Mouse (Mus musculus) limb, embryonic 11.5 days (tissue): Measurements from ENCODE around the gene Hs1bp3. TPM values are rescaled to one million over a fixed set of nuclear protein-coding genes. Genes with fewer than 3 reads are reported as not detected.

Source experiments
- ATAC-seq: fragments of 200-750 bp; cut with Nextera tagmentation; 2 replicates; pipeline ENCODE4 v1.8.0; 2017; ENCODE audit warnings: low read depth; ENCODE audit not compliant: insufficient number of reproducible peaks, low FRiP score, low TSS enrichment
- DNase-seq: peaks from one replicate; pipeline ENCODE4 v3.0.0-alpha.2; 2015; ENCODE audit warnings: low spot score
- H3K27ac ChIP-seq: fragments of 300-500 bp; sonication (generic); replicated peaks from 2 replicates; pipeline ENCODE4 v1.5.1; 2014; ENCODE audit warnings: low read depth, mild to moderate bottlenecking, low read length
- H3K27me3 ChIP-seq: fragments of 300-500 bp; sonication (generic); 2 replicates; pipeline ENCODE4 v1.6.1; 2014; ENCODE audit warnings: mild to moderate bottlenecking, low read length, mixed read lengths; ENCODE audit not compliant: control insufficient read depth, insufficient read depth
- H3K36me3 ChIP-seq: fragments of 300-500 bp; sonication (generic); 2 replicates; pipeline ENCODE4 v1.6.1; 2014; ENCODE audit warnings: mild to moderate bottlenecking, low read length, moderate library complexity, mixed read lengths; ENCODE audit not compliant: control insufficient read depth, insufficient read depth
- H3K4me1 ChIP-seq: fragments of 300-500 bp; sonication (generic); 2 replicates; pipeline ENCODE4 v1.6.1; 2014; ENCODE audit warnings: low read length, mixed read lengths; ENCODE audit not compliant: control insufficient read depth, insufficient read depth
- H3K4me2 ChIP-seq: fragments of 300-500 bp; sonication (generic); 2 replicates; pipeline ENCODE4 v1.6.1; 2014; ENCODE audit warnings: low read depth, mild to moderate bottlenecking, moderate library complexity; ENCODE audit not compliant: severe bottlenecking
- H3K4me3 ChIP-seq: fragments of 300-500 bp; sonication (generic); 2 replicates; pipeline ENCODE4 v1.5.1; 2014; ENCODE audit warnings: low read depth, low read length
- H3K9ac ChIP-seq: fragments of 300-500 bp; sonication (generic); 2 replicates; pipeline ENCODE4 v1.6.1; 2014; ENCODE audit warnings: mild to moderate bottlenecking, low read length
- H3K9me3 ChIP-seq: fragments of 300-500 bp; sonication (generic); 2 replicates; pipeline ENCODE4 v1.6.1; 2016; ENCODE audit warnings: low read length; ENCODE audit not compliant: control insufficient read depth
- WGBS: fragments of 180-500 bp; shearing (Covaris S2); extraction: QIAGEN DNeasy Blood & Tissue Kit; methylation state at CpG from one replicate; pipeline ENCODE4 v1.1.7; 2014; 5-methylcytosine and 5-hydroxymethylcytosine counted together
- polyA plus RNA-seq: library from polyadenylated mRNA; unstranded; fragments of >200 nt; fragmentation: Nextera tagmentation; extraction: Ambion mirVana; gene quantifications from 2 replicates; pipeline ENCODE4 v1.2.1, GENCODE M21; 2014

Hs1bp3 gene
- polyA plus RNA-seq, 1 experiment from 2014 or later = 11.8 TPM

DNA sequence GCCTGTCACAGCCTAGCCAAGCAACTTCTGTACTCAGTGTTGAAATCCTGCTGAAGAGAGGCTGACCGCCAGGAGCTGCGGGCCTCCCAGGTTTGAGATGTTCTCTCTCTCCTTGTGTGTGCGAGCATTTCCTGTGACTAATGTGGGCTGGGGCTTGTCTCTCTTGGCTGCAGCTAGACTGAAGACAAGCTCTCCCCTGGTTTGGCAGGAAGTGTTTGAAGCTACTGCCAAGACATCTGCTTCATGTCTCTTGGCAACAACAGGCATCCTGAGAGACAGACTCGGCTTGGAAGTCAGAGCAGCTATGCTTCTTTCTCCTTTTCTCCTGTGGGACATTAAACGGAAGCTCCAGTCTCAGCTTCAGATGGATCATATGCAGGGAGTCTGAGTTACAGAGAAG is 44.2 kb downstream of the Hs1bp3 start:
- H3K4me3 ChIP-seq = no peak overlapping the region
- DNase-seq = no peak
- H3K9ac ChIP-seq = no peak overlapping the region
- H3K36me3 ChIP-seq = no peaks in the 10 kb centered on the region
- no peak overlapping the region for H3K27ac ChIP-seq
- no peaks in the 10 kb centered on the region for H3K27me3 ChIP-seq
- 63% methylated on average over 5 of the region's 5 CpGs for WGBS
- H3K4me2 ChIP-seq = no peak overlapping the region
- H3K4me1 ChIP-seq = no peaks in the 10 kb centered on the region
- ATAC-seq = 0 out of 2 replicates have a peak, but pooled peaks have one; percentile 35
- H3K9me3 ChIP-seq = no peaks in the 10 kb centered on the region

DNA sequence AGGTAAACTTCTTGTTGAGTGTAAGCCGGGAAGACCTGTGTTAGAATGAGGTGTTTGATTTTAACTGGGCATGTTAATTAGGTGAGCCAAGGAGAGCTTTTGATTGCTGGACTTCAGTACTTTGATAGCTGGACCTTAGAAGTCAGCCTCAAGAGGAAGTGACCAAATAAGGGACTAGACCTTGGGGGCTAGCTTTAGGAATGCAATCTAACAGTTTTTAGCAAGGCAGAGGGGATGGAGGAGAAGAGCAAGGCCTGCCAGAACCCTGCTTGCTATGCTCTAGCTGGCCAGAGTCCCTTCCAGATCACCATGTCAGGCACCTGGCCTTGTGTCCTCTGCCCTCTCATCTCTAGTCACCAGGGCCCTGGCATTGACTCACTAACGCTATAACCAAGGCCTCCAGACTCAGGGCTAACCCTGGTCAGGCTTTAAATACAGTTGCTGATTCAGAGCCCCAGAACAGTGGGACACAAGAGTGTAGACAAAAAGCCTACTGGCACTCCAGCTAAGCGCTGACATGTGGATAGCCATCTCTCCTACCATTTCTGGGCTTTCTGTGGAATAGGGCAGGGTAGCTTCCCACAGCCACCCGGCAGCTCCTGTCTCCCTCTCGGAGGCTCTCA is 45.2 kb downstream of the Hs1bp3 start:
- WGBS = 77% methylated on average over 5 of the region's 5 CpGs
- Histone ChIP-seq H3K27me3 (no peaks in the 10 kb centered on the region), H3K4me1 (no peaks in the 10 kb centered on the region), H3K4me2 (no peak overlapping the region), H3K9me3 (no peaks in the 10 kb centered on the region), H3K27ac (no peak overlapping the region), H3K36me3 (no peaks in the 10 kb centered on the region), H3K9ac (no peak overlapping the region), H3K4me3 (no peak overlapping the region)
- ATAC-seq = no peak
- DNase-seq = no peak

DNA sequence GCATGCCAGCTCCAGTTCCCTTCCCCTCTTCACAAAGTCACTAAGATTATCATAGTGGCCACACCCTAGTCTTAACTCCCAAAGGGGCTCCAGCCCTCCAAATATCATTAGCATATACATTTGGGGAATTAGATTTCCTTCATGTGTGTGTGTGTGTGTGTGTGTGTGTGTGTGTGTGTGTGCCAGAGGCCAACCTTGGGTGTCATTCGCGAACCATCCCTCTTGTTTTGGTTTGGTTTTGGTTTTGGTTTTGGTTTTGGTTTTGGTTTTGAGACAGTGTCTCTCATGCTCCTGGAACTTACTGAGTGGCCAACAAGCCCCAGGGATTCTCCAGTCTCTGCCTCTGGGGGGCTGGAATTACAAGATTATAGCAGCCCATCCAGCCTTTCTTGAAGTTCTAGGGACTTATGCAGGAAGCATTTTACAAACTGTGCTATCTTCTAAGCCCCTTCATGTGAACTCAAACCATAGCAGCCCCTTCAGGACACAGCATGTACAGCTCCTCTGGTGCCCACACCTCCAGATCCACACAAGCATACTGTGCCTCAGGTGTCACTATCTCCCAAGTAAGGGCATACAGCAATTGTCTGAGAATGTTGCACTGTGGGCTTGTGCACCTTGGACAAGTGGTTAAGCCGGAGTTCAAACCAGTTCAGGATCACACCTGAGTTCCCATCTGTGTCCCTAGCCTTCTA is 46.3 kb downstream of the Hs1bp3 start:
- Histone ChIP-seq H3K4me3 (no peak overlapping the region), H3K27me3 (no peaks in the 10 kb centered on the region), H3K9me3 (no peaks in the 10 kb centered on the region), H3K27ac (no peak overlapping the region), H3K36me3 (no peaks in the 10 kb centered on the region), H3K9ac (no peak overlapping the region), H3K4me1 (peaks cover 4% of the 10 kb centered on the region; the same call in 1 of the 2 replicates), H3K4me2 (no peak overlapping the region)
- DNase-seq (no peak), ATAC-seq (no peak)
- WGBS = 93% methylated on average over 3 of the region's 3 CpGs

DNA sequence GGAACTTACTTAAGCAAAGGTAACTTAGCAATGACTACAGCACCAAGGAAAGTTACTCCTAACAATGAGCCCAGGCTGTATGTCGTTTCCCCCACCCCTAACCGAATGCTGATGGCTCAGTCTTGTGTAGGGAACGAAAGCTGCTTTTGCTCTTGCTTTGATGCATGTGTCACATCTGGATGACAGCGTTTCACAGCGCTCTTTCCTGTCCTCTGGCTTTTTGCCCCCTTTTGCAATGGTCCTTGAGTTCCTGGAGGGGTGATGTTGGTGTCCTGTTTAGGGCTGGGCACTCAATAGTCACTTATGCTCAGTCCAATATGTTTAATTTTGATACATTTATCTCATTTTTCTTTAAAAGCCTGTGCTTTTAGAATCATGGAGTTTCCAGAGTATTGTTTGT is 48.6 kb downstream of the Hs1bp3 start:
- 60% methylated on average over 5 of the region's 5 CpGs for WGBS

DNA sequence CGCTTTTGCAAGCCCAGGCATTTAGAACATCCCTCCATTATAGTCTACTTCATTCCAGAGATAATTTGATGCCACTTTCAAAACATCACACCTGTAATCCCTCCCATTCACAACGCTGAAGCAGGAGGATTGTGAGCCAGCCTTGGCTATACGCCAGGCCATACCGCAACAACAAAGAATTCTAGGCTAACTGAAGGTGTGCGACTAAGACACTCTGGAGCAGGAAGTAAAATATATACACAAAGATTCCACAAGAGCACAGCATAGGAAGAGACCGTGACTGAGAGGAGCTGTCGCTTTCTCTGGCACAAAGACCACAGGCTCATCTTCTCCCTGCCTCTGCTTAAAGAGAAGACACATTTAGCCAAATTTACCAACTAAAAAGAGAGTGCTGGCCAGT is 49.2 kb downstream of the Hs1bp3 start:
- peaks cover 5% of the 10 kb centered on the region; the same call in 1 of the 2 replicates for H3K4me1 ChIP-seq
- ATAC-seq = no peak
- H3K9ac ChIP-seq = no peak overlapping the region
- WGBS = 89% methylated on average over 7 of the region's 7 CpGs
- H3K4me2 ChIP-seq = no peak overlapping the region
- H3K9me3 ChIP-seq = no peaks in the 10 kb centered on the region
- no peaks in the 10 kb centered on the region for H3K36me3 ChIP-seq
- no peaks in the 10 kb centered on the region for H3K27me3 ChIP-seq
- DNase-seq = no peak
- no peak overlapping the region for H3K4me3 ChIP-seq
- no peak overlapping the region for H3K27ac ChIP-seq

More for the DNA sequence above, 48.6 kb downstream of the Hs1bp3 start:
- H3K9ac ChIP-seq = no peak overlapping the region
- H3K4me2 ChIP-seq = no peak overlapping the region
- no peaks in the 10 kb centered on the region for H3K27me3 ChIP-seq
- H3K4me1 ChIP-seq = peaks cover 5% of the 10 kb centered on the region; the same call in 1 of the 2 replicates
- H3K27ac ChIP-seq = no peak overlapping the region
- no peak overlapping the region for H3K4me3 ChIP-seq
- no peaks in the 10 kb centered on the region for H3K36me3 ChIP-seq
- ATAC-seq (no peak), DNase-seq (no peak)
- H3K9me3 ChIP-seq = no peaks in the 10 kb centered on the region

DNA sequence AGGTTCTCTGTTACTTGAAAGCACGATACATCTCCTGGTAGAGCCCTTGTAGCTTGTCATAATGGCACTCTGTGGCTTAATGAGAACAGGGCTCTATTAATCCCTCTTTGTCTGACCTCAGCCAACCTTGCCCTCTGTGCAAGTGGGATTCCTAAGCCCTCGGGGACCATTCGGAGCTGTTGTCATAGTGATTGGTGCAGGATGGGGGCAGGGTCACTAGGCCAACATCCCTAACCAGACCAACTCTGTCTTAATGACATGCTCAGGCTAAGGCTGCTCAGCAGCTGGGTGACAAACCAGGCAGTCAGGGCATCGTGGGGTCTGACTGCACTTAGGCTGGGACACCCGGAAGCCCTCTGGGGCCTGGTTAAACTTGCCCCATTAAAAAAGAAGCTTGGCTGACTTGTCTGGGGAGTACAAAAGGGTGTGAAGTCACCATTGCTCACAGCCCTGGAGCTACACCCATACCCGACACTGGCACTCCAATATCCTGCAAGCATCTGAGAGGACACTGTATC is 51.1 kb downstream of the Hs1bp3 start:
- no peak overlapping the region for H3K27ac ChIP-seq
- peak; percentile 61 for DNase-seq

DNA sequence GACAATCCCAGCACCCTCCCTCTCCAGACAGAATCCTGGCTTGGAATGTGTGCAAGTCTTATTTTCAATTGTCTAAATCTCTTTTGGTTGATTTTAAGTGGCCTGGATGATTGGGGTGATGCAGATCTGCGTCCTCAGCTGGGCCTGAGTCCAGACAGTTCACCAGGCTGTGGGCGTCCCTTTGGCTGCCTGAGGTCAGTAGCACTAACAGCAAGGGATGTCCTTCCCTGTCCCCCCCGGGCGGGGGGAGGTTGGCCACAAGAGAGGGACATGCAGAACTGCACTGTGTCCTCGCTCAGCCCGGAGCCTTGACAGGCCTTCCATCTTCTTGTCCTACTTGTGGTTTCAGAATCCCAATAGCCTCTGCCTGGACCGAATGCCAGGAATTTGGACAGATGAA is 52.1 kb downstream of the Hs1bp3 start:
- DNase-seq = no peak

More for the DNA sequence above, 51.1 kb downstream of the Hs1bp3 start:
- Histone ChIP-seq H3K4me1 (peaks cover 5% of the 10 kb centered on the region; the same call in 1 of the 2 replicates), H3K36me3 (no peaks in the 10 kb centered on the region), H3K4me2 (no peak overlapping the region), H3K27me3 (no peaks in the 10 kb centered on the region), H3K4me3 (no peak overlapping the region), H3K9me3 (no peaks in the 10 kb centered on the region), H3K9ac (no peak overlapping the region)
- peak; percentile 67 for ATAC-seq
- 8% methylated on average over 6 of the region's 6 CpGs for WGBS

DNA sequence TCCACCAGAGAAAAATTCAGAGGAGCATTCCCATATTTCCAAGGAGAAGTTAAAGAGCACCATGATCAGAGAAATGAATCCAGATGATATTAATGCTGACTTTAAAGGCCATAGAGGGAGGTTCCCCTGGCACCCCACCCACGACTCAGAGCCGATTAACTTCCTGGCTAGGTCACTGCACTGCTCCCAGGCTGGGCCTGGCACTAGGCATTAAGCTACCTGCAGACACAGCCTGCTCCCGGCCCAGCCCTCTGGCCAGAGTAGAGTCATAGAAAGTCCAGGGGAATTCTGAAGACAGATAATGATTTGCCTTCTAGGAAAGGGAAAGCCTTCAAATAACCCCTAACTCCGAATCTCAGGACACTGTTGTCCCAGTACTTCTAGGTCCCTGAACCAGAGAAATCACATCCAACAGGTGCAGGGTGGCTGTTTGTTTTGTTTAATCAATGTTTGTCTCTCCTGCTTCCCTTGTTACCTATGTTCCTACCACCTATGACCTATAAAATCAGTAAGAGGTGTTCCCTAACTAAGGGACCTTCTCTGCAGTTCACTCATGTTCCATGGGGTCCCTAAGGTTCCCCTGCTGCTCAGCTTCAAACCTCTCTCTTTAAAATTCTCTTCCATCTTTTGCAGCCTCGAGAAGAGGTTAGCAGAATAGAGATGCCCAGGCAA is 52.8 kb downstream of the Hs1bp3 start:
- Histone ChIP-seq H3K9ac (no peak overlapping the region), H3K4me1 (peaks cover 5% of the 10 kb centered on the region; the same call in 1 of the 2 replicates), H3K27ac (no peak overlapping the region), H3K9me3 (no peaks in the 10 kb centered on the region), H3K4me2 (no peak overlapping the region), H3K27me3 (no peaks in the 10 kb centered on the region), H3K36me3 (no peaks in the 10 kb centered on the region), H3K4me3 (no peak overlapping the region)
- no peak for DNase-seq
- ATAC-seq = no peak
- 71% methylated on average over 5 of the region's 5 CpGs for WGBS

More for the DNA sequence above, 52.1 kb downstream of the Hs1bp3 start:
- H3K4me2 ChIP-seq = no peak overlapping the region
- H3K27me3 ChIP-seq = no peaks in the 10 kb centered on the region
- H3K36me3 ChIP-seq = no peaks in the 10 kb centered on the region
- H3K27ac ChIP-seq = no peak overlapping the region
- 67% methylated on average over 7 of the region's 7 CpGs for WGBS
- no peaks in the 10 kb centered on the region for H3K9me3 ChIP-seq
- H3K4me3 ChIP-seq = no peak overlapping the region
- ATAC-seq = no peak
- H3K4me1 ChIP-seq = peaks cover 5% of the 10 kb centered on the region; the same call in 1 of the 2 replicates
- H3K9ac ChIP-seq = no peak overlapping the region
